Mouse (Mus musculus) heart, postnatal 4 days (tissue): ENCODE data around the gene Egflam. TPM values are rescaled to one million over a fixed set of nuclear protein-coding genes. Genes with fewer than 3 reads are reported as not detected.
A peak's percentile ranks its signal among the peaks of the same experiment; 100 is the strongest.

ENCODE experiments used
- DNase-seq: peaks from one replicate; pipeline ENCODE4 v3.0.0; 2021
- total RNA-seq, 2 experiments: library from RNA; stranded (reverse); gene quantifications; 2 replicates each; pipeline ENCODE4 v1.2.3; 2021

Egflam gene
- total RNA-seq, 2 experiments from 2014 or later = 9.9 to 12.4 TPM

DNA sequence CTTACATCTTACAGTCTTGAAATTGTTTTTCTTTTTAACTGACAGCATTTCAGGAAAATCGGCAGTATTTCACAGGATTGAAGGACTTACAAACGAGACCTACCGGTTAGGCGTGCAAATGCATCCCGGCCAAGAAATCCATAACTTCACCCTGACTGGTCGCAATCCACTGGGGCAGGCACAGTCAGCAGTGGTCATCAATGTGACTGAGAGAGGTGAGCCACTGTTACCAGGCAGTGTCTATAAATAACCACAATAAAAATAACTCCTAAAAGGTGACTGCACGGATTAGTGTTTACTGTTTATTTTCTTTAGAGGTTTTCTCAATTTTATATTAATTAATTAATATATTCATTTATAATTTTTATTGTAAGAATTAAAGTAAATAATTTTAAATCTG lies 224.8 kb downstream of the Egflam start:
- DNase-seq = no peak

GRCm38 (mm10) chr15:7172875-7173274 lies 225.3 kb downstream of the Egflam start:
- peak; percentile 76 for DNase-seq

DNA sequence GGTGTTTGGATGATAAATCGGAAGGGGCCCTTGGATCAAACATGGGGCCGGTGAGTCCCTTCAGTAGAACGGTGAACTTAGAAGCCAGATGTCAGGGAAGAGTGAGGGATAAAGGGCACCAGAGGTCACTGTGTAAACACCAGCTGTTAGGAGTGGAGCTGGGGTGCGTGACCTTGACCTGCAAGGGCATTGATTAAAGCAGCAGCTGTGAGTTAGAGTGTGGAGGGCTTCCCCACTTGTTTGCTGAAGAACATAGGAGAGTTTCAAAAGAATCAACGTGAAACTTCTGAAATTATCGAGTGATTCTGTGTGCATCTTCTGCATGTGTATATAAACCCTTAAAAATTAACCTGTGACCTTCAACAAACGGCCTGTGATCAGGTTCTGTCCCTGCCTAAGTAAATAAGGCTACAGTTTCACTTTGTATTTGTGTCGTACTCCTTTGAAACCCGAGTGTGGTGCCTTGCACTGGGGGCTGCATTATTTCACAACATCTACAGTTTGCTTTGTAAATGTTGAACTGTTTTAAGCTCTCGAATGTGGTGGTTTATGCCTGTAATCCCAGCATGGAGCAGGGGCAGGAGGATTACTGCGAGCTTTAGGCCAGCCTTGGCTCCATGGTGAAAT lies 230.2 kb downstream of the Egflam start:
- no peak for DNase-seq

DNA sequence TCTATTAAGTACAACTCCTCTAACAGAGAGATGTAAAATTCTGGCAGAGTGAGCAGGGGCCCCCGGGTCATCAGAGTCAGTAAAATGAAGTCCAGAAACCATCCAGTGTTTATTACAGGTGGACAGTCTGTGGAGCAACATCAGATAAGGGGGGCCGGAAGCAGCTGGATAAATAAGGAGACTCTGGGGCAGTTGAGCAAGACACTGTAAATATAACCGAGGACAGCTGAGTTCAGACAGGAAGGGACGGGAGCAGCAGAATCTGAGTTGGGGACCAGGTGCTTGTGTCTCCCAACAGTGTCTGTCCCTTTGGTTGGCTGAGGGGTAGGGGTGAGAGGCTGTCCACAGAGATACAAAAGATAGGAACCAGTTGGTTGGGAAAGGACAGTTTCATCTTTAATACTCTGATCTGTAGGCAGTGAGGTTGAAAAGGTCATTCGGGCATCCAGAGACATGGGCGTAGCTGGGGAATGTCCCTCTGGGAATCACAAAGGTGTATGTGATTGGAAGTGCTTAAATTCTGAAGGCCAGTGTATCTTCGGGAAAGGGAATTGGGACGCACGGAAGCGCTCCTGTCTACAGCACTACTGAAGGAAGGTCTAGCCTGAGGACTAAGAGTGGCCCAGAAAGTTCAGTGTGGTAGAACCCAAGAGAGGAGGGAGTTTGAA lies 230.8 kb downstream of the Egflam start:
- no peak for DNase-seq

GRCm38 (mm10) chr15:7166735-7167134 lies 231.5 kb downstream of the Egflam start:
- no peak for DNase-seq

DNA sequence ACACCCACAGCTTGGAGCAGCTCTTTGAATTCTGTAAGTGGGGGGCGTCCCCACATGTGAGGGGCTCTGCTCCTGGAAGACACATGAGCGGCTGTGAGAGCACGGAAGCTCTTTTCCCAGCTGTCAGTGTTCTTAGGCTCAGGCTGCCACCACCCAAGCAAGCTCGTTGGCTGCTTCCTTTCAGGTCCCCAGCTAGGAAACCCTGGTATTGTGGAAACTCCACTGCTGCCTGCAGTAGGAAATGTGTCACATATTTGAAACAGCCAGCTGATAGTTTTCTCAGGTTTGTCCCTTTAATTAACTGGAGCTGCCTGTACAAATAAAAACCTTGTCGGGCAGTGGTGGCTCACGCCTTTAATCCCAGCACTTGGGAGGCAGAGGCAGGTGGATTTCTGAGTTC lies 234.3 kb downstream of the Egflam start:
- DNase-seq = no peak

- no peak for DNase-seq
Measured at GRCm38 (mm10) chr15:7160321-7160720, 237.9 kb downstream of the Egflam start.

DNA sequence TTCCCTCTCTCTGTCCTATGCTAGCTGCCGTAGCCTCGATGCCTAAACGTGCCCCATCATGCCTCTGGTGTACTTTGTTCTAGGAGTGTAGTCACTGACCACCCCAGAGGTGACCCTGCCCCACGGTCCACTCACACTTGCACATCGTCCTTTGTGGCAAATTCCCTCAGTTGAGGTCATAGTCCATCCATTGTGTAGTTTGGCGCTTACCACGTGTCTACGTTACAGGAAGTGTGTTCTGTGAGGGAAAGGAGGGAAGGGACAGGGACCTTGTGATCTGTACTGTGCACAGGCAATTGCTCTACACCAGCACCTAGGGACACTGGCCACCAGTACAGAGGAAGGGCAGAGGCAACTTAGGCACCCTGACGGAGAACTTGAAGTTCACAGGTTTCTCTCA lies 238.3 kb downstream of the Egflam start:
- no peak for DNase-seq

DNA sequence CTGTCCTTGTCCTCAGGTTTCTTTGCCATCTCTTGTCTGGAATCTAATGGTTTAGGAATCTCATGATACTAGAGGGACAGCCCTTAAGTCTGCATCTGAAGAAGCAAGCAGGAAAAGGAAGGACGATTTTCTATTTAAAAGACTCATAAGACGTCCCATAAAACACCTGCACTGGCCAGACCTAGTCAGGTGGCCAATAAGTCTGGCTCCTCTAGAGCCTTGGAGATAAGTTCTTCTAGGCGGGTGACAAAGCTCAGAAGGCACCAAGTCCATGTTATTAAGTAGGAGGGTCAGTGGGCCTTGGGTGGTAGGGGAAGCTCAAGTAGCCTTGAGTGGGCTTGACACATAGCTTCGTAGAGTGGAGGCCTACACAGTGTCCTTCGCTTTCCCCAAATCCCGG lies 240.5 kb downstream of the Egflam start:
- no peak for DNase-seq
